Mouse (Mus musculus): ENCODE data around the gene Ppp4r3b. TPM values are rescaled to one million over a fixed set of nuclear protein-coding genes. Genes with fewer than 3 reads are reported as not detected.

The Ppp4r3b gene
- polyA plus RNA-seq (2012; rRNA removed): 15.8 and 16.0 TPM in 2 replicates

DNA sequence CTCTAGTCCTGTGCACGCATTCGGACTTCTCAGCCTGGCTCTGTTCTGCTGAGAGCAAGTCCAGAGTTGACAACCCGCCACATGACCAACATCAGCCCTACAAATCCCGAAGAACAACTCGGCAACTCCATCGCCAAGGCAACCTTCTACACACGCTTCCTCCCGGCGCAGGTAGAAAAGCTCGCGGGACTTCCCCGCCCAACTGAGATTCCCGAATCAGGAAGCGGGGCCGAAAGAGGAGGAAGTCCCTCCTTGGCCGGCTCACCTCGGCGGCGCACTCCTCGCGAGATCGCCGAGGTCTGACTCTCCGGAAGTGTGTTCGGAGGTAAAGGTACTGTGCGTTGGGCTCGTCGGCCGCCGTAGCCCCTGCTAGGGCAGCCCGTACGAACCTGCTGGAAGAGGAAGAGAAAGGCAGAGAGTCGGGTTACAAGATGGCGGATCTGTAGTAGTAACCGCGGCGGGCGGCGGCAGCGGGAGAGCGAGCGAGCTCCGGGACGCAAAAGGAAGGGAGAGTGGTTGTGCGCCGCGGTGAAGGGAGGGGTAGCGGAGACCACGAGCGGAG lies at the start of gene Ppp4r3b:
Gene Ppp4r3b (plus strand): TSS at position 328 of the 562 bp plus-strand sequence.
- no peaks in the 10 kb centered on the region for H3K36me3 ChIP-seq (ENCODE audit: control insufficient read depth, insufficient read depth, low read length)
- H3K27me3 ChIP-seq (ENCODE audit: control insufficient read depth, insufficient read depth, low read length): no peaks in the 10 kb centered on the region
- H3K4me1 ChIP-seq (ENCODE audit: control insufficient read depth, insufficient read depth, low read length): no peaks in the 10 kb centered on the region
- H3K4me3 ChIP-seq (ENCODE audit: control insufficient read depth, low read depth, low read length): peak within 1 kb of the TSS; percentile 82
- H3K27ac ChIP-seq (ENCODE audit: control insufficient read depth, insufficient read depth, low read depth, low read length): peak within 1 kb of the TSS; percentile 88
- TF ChIP-seq POLR2A (IDR thresholded peaks at IDR 0.05; ENCODE audit: control insufficient read depth, low read depth, low read length) (peak; percentile 86), CTCF (IDR thresholded peaks at IDR 0.05; ENCODE audit: control insufficient read depth, insufficient read depth, insufficient replicate concordance, low read depth, low read length) (no peak)

DNA sequence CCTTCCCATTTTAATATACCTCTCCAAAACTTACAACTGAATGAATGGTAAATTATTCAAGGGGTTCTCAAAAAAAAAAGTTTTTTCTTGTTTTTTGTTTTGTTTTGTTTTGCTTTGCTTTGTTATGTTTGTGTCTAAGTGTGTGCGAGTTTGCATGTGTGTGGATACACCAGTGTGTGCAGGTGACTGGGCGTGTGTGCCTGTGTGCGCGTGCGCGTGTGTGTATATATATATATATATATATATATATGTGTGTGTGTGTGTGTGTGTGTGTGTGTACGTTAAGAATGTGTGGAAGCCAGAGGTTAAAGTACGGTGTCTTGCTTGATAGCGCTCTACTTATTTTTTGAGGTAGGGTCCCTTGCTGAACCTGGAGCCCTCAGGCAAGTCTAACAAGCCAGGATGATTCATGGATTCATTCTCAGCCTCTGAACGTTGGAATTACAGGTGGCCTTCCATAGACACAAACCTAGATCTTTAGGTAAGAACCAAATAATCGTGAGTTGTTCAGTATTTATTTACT lies 42.8 kb upstream of the Ppp4r3b start:
- Histone ChIP-seq H3K4me3 (ENCODE audit: control insufficient read depth, low read depth, low read length) (peak overlapping the region; percentile 91), H3K27ac (ENCODE audit: control insufficient read depth, insufficient read depth, low read depth, low read length) (peak overlapping the region; percentile 84), H3K36me3 (ENCODE audit: control insufficient read depth, insufficient read depth, low read length) (no peaks in the 10 kb centered on the region), H3K27me3 (ENCODE audit: control insufficient read depth, insufficient read depth, low read length) (no peaks in the 10 kb centered on the region), H3K4me1 (ENCODE audit: control insufficient read depth, insufficient read depth, low read length) (no peaks in the 10 kb centered on the region; the same call in 1 of the 2 replicates)
- TF ChIP-seq CTCF (IDR thresholded peaks at IDR 0.05; ENCODE audit: control insufficient read depth, insufficient read depth, insufficient replicate concordance, low read depth, low read length) (no peak), POLR2A (IDR thresholded peaks at IDR 0.05; ENCODE audit: control insufficient read depth, low read depth, low read length) (no peak)

- TF ChIP-seq POLR2A (IDR thresholded peaks at IDR 0.05; ENCODE audit: control insufficient read depth, low read depth, low read length) (peak; percentile 97), CTCF (IDR thresholded peaks at IDR 0.05; ENCODE audit: control insufficient read depth, insufficient read depth, insufficient replicate concordance, low read depth, low read length) (no peak)
- Histone ChIP-seq H3K27me3 (ENCODE audit: control insufficient read depth, insufficient read depth, low read length) (no peaks in the 10 kb centered on the region), H3K4me1 (ENCODE audit: control insufficient read depth, insufficient read depth, low read length) (no peaks in the 10 kb centered on the region; the same call in 1 of the 2 replicates), H3K36me3 (ENCODE audit: control insufficient read depth, insufficient read depth, low read length) (no peaks in the 10 kb centered on the region), H3K4me3 (ENCODE audit: control insufficient read depth, low read depth, low read length) (peak within 1 kb of the TSS; percentile 91), H3K27ac (ENCODE audit: control insufficient read depth, insufficient read depth, low read depth, low read length) (peak within 1 kb of the TSS; percentile 84)
These were observed 42.0 kb upstream of the Ppp4r3b start, which contains the start of gene Pnpt1 for GRCm38 (mm10) chr11:29130385-29131355. Gene Pnpt1, plus strand, starts transcription at chr11:29130744.

DNA sequence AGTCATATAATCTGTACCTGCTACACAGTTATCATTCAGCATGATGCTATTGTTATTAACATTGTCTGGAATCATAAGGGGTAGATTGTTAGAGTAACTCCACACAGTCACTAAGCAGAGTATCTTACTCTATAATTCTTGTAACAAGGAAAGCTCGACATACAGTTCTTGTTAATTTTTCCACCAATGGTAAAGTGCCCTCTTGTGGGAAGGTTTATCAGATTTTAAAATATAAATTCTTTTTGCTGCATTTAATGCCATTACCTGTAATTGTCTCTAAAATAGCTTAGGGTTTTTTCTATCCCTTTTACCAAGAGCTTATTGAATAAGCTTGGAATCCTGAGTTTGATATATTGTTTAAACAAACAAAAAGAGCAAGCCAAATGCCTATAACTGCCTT lies 32.0 kb upstream of the Ppp4r3b start:
- TF ChIP-seq CTCF (IDR thresholded peaks at IDR 0.05; ENCODE audit: control insufficient read depth, insufficient read depth, insufficient replicate concordance, low read depth, low read length): no peak
- no peak overlapping the region for H3K27ac ChIP-seq (ENCODE audit: control insufficient read depth, insufficient read depth, low read depth, low read length)
- no peak overlapping the region for H3K4me3 ChIP-seq (ENCODE audit: control insufficient read depth, low read depth, low read length)
- H3K4me1 ChIP-seq (ENCODE audit: control insufficient read depth, insufficient read depth, low read length): no peaks in the 10 kb centered on the region
- no peaks in the 10 kb centered on the region for H3K27me3 ChIP-seq (ENCODE audit: control insufficient read depth, insufficient read depth, low read length)
- no peaks in the 10 kb centered on the region; the same call in 1 of the 2 replicates for H3K36me3 ChIP-seq (ENCODE audit: control insufficient read depth, insufficient read depth, low read length)

GRCm38 (mm10) chr11:29148901-29149300 lies 23.8 kb upstream of the Ppp4r3b start:
- Histone ChIP-seq H3K4me1 (ENCODE audit: control insufficient read depth, insufficient read depth, low read length) (no peaks in the 10 kb centered on the region), H3K27me3 (ENCODE audit: control insufficient read depth, insufficient read depth, low read length) (no peaks in the 10 kb centered on the region), H3K4me3 (ENCODE audit: control insufficient read depth, low read depth, low read length) (no peak overlapping the region), H3K27ac (ENCODE audit: control insufficient read depth, insufficient read depth, low read depth, low read length) (no peak overlapping the region), H3K36me3 (ENCODE audit: control insufficient read depth, insufficient read depth, low read length) (0 out of 2 replicates have a peak, but pooled peaks cover 1% of the 10 kb centered on the region)
- no peak for TF ChIP-seq POLR2A (IDR thresholded peaks at IDR 0.05; ENCODE audit: control insufficient read depth, low read depth, low read length)
- TF ChIP-seq CTCF (IDR thresholded peaks at IDR 0.05; ENCODE audit: control insufficient read depth, insufficient read depth, insufficient replicate concordance, low read depth, low read length): no peak

- no peak for TF ChIP-seq CTCF (IDR thresholded peaks at IDR 0.05; ENCODE audit: control insufficient read depth, insufficient read depth, insufficient replicate concordance, low read depth, low read length)
- no peak for TF ChIP-seq POLR2A (IDR thresholded peaks at IDR 0.05; ENCODE audit: control insufficient read depth, low read depth, low read length)
- H3K27me3 ChIP-seq (ENCODE audit: control insufficient read depth, insufficient read depth, low read length): no peaks in the 10 kb centered on the region
- no peak overlapping the region for H3K4me3 ChIP-seq (ENCODE audit: control insufficient read depth, low read depth, low read length)
- no peaks in the 10 kb centered on the region for H3K36me3 ChIP-seq (ENCODE audit: control insufficient read depth, insufficient read depth, low read length)
- H3K4me1 ChIP-seq (ENCODE audit: control insufficient read depth, insufficient read depth, low read length): no peaks in the 10 kb centered on the region
- no peak overlapping the region for H3K27ac ChIP-seq (ENCODE audit: control insufficient read depth, insufficient read depth, low read depth, low read length)
These were observed 9.1 kb upstream of the Ppp4r3b start for GRCm38 (mm10) chr11:29163569-29163968.

DNA sequence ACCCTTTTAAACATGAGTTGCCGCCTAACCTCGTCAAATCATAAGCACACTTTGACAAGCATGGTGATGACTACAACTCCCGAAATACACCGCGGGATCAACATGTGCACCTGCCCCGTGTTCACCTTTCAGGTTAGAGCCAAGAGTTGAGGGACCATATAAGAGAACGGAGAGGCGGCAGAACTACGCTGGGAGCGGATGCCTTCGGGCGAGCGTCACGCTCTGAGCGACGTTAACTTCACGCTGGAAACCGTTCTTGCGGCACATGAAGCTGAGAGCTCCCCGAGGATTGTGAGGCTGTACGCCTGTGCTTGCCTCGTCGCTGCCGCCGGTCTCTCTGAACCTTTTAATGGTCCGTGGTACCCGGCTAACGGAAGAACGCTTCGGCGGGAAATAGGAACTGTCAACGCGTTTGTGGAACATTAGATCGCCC lies 715 bp upstream of the Ppp4r3b start:
- no peak for TF ChIP-seq CTCF (IDR thresholded peaks at IDR 0.05; ENCODE audit: control insufficient read depth, insufficient read depth, insufficient replicate concordance, low read depth, low read length)
- TF ChIP-seq POLR2A (IDR thresholded peaks at IDR 0.05; ENCODE audit: control insufficient read depth, low read depth, low read length): peak; percentile 65; the same call in 1 of the 2 replicates
- Histone ChIP-seq H3K4me1 (ENCODE audit: control insufficient read depth, insufficient read depth, low read length) (no peaks in the 10 kb centered on the region), H3K27ac (ENCODE audit: control insufficient read depth, insufficient read depth, low read depth, low read length) (peak overlapping the region; percentile 88), H3K27me3 (ENCODE audit: control insufficient read depth, insufficient read depth, low read length) (no peaks in the 10 kb centered on the region), H3K36me3 (ENCODE audit: control insufficient read depth, insufficient read depth, low read length) (no peaks in the 10 kb centered on the region), H3K4me3 (ENCODE audit: control insufficient read depth, low read depth, low read length) (peak overlapping the region; percentile 82)
